Mouse (Mus musculus): ENCODE measurements around the gene Olfr538.
"Not testable (repeated sequence)": the region's sequence is repeated elsewhere in the genome, so short reads cannot be mapped to it uniquely, and the experiment has no call there.

The Olfr538 gene

DNA sequence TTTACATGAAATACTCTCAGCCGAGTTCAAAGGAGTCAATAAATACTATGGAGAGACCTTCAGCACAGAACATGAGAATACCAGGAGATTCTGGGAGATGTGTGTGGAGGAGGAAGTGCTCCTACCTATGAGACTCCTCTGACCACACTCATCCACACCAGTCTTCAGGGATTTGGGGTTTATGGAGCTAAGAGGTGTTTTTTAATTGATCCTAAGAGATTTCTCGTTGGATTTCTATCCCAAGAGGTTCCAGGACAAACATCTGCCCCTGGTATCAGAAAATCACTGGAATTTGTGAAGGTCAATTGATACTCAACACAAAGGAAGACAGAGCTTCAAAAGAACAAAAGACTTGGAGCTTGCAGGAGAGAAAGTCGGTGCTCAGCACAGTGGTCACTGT is at the start of gene Olfr538:
Gene Olfr538, plus strand, starts transcription at position 301 of the 400 bp plus-strand sequence.
- no peak for DNase-seq

DNA sequence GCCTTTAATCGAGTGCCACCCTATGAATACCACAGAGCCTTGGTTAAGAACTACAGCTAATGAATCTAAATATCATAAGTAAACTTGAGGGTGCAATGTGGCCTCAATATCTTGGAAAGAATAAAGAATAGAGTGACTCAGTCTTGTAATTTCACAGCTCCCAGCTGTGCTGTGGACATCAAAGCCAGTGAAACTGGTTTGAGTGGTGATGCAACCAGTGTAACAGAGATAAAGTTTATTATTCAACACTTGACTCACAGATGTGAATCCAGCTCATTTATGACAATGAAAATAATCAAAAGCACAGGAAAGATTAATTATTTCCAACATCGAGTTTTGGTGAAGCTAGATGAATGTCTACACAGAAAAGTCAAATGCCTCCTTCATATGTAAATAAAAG is 27.9 kb upstream of the Olfr538 start:
- no peak for DNase-seq

DNA sequence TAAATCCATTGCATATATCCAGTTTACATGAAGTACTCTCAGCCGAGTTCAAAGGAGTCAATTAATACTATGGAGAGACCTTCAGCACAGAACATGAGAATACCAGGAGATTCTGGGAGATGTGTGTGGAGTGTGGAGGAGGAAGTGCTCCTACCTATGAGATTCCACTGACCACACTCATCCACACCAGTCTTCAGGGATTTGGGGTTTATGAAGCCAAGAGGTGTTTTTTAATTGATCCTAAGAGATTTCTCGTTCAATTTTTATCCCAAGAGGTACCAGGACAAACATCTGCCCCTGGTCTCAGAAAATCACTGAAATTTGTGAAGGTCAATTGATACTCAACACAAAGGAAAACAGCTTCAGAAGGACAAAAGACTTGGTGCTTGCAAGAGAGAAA is 33.3 kb downstream of the Olfr538 start, which contains the start of gene Olfr46:
Gene Olfr46, plus strand, starts transcription at position 301 of the 400 bp plus-strand sequence.
- not testable (repeated sequence) for DNase-seq

Measured in kidney, postnatal 25 days (tissue).